In the genomic region with DNA sequence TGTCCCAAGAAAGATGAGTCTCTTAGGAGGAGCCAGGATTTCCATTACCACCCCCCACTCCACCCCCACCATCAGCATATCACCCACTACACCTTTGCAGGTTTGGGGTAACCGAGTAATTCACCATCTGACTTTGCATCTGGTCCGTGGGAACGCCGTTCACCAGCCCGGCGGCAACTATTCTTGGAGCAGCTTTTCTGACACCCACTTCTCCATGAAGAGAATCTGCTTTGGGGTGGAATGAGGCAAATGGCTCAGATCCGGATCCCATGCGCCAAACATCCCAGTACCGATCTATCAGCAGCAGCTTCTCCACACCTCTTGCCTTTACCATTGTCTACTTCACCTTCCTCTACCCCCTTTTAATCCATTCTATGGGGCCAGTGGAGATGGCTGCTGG, we compare ENCODE assay signal across 16 mouse cellular contexts. TPM values are rescaled to one million over a fixed set of nuclear protein-coding genes. Genes with fewer than 3 reads are reported as not detected.
DNase-seq lines count a peak whose midpoint lies in the region; ATAC-seq and TF ChIP-seq lines count a peak whose summit lies in the region.
"Had no signal": no experiment of that assay in that cellular context is flagged by ENCODE, and none has a peak within 500 bp of the region (broad histone marks: within the 10 kb centered on the region; RNA-seq: fewer than 3 reads in every experiment).

No protein-coding gene starts in this region.

- H3K9ac ChIP-seq in stomach, postnatal 0 days (ENCODE audit: low read length), result no peak overlapping the region
- H3K9ac ChIP-seq in hindbrain, embryonic 12.5 days, result no peak overlapping the region
- H3K9ac ChIP-seq: embryonic facial prominence, embryonic 15.5 days; forebrain, embryonic 15.5 days; hindbrain, embryonic 13.5 days; liver, embryonic 13.5 days; midbrain, embryonic 15.5 days had no signal

- no peaks in the 10 kb centered on the region for H3K9me3 ChIP-seq in stomach, postnatal 0 days (ENCODE audit: control insufficient read depth, low read length)
- H3K9me3 ChIP-seq in hindbrain, embryonic 12.5 days (replicated peaks), result no peaks in the 10 kb centered on the region
- H3K9me3 ChIP-seq: embryonic facial prominence, embryonic 15.5 days; forebrain, embryonic 15.5 days; hindbrain, embryonic 13.5 days; liver, embryonic 13.5 days; midbrain, embryonic 15.5 days had no signal

- no peaks in the 10 kb centered on the region for H3K36me3 ChIP-seq in stomach, postnatal 0 days (ENCODE audit: control insufficient read depth, insufficient read depth, low read length)
- H3K36me3 ChIP-seq in hindbrain, embryonic 12.5 days, result no peaks in the 10 kb centered on the region
- H3K36me3 ChIP-seq: embryonic facial prominence, embryonic 15.5 days; forebrain, embryonic 15.5 days; hindbrain, embryonic 13.5 days; liver, embryonic 13.5 days; midbrain, embryonic 15.5 days had no signal

- DNase-seq in brain, adult 2 months (ENCODE audit: low read depth, low spot score), result peak; percentile 90
- DNase-seq in frontal cortex, postnatal 25 days (ENCODE audit: low spot score in 2 of 2), result peak; percentile 17 to 39
- DNase-seq in layer of hippocampus, postnatal 25 days (ENCODE audit: extremely low spot score in 1 of 2, low spot score in 1 of 2), result peak; percentile 24 to 31
- DNase-seq in right cerebral cortex, postnatal 10 days (ENCODE audit: low spot score in 2 of 2), result peak; percentile 48 to 69
- DNase-seq in kidney, adult 11 months, result no peak
- no peak for DNase-seq in stomach, postnatal 0 days (ENCODE audit: low spot score)
- DNase-seq: cerebellum, adult 18-20 months; kidney, adult 2 months; liver, embryonic 13.5 days; lung, postnatal 36 days; thymus, adult 18-20 months had no signal

- H3K4me1 ChIP-seq in stomach, postnatal 0 days (replicated peaks; ENCODE audit: control insufficient read depth, insufficient read depth), result no peaks in the 10 kb centered on the region
- H3K4me1 ChIP-seq in hindbrain, embryonic 12.5 days, result 0 out of 2 replicates have a peak, but pooled peaks cover 3% of the 10 kb centered on the region
- H3K4me1 ChIP-seq: embryonic facial prominence, embryonic 15.5 days; midbrain, embryonic 15.5 days had no signal

- no peak for TF ChIP-seq EP300 in stomach, postnatal 0 days (optimal IDR thresholded peaks at IDR 0.05)

- WGBS in stomach, postnatal 0 days, result 91% methylated on average over 9 of the region's 9 CpGs
- 92% methylated on average over 9 of the region's 9 CpGs for WGBS in hindbrain, embryonic 12.5 days

- no peak overlapping the region for H3K4me2 ChIP-seq in stomach, postnatal 0 days (replicated peaks; ENCODE audit: low read depth)
- H3K4me2 ChIP-seq in hindbrain, embryonic 12.5 days (replicated peaks), result no peak overlapping the region
- H3K4me2 ChIP-seq: embryonic facial prominence, embryonic 15.5 days; forebrain, embryonic 15.5 days; hindbrain, embryonic 13.5 days; liver, embryonic 13.5 days; midbrain, embryonic 15.5 days had no signal

- no peak for ATAC-seq in stomach, postnatal 0 days (ENCODE audit: low FRiP score, low TSS enrichment)
- no peak for ATAC-seq in hindbrain, embryonic 12.5 days (ENCODE audit: low FRiP score)
- ATAC-seq: forebrain, embryonic 15.5 days; midbrain, embryonic 15.5 days had no signal

- no peak overlapping the region for H3K4me3 ChIP-seq in stomach, postnatal 0 days (ENCODE audit: low read depth, low read length)
- H3K4me3 ChIP-seq in hindbrain, embryonic 12.5 days, result no peak overlapping the region
- H3K4me3 ChIP-seq: embryonic facial prominence, embryonic 15.5 days; forebrain, embryonic 15.5 days; hindbrain, embryonic 13.5 days; liver, embryonic 13.5 days; midbrain, embryonic 15.5 days had no signal

- no peaks in the 10 kb centered on the region for H3K27me3 ChIP-seq in stomach, postnatal 0 days (ENCODE audit: control insufficient read depth, insufficient read depth, low read length)
- H3K27me3 ChIP-seq in hindbrain, embryonic 12.5 days, result no peaks in the 10 kb centered on the region; the same call in 1 of the 2 replicates
- H3K27me3 ChIP-seq: forebrain, embryonic 15.5 days; liver, embryonic 13.5 days had no signal

- no peak for TF ChIP-seq CTCF in stomach, postnatal 0 days (IDR thresholded peaks at IDR 0.05; ENCODE audit: low read depth)

- no peak overlapping the region for H3K27ac ChIP-seq in stomach, postnatal 0 days (replicated peaks)
- no peak overlapping the region for H3K27ac ChIP-seq in hindbrain, embryonic 12.5 days
- H3K27ac ChIP-seq: embryonic facial prominence, embryonic 15.5 days; forebrain, embryonic 15.5 days; hindbrain, embryonic 13.5 days; liver, embryonic 13.5 days; midbrain, embryonic 15.5 days had no signal

RNA-seq across cellular contexts. Expression of a gene that starts 12.7 kb away (rescaled TPM):
- 1 to 10 TPM; 3.0 to 3.9 TPM for total RNA-seq in layer of hippocampus, postnatal 25 days (2021)
- 1.7 and 1.9 TPM in 2 replicates for polyA plus RNA-seq in stomach, postnatal 0 days (2015; fragmentation: Nextera tagmentation; extraction: Ambion mirVana)
- 3.9 and 4.1 TPM in 2 replicates for polyA plus RNA-seq in hindbrain, embryonic 12.5 days (2016; fragmentation: Nextera tagmentation; extraction: Ambion mirVana)

RNA-seq across cellular contexts. Expression of a gene that starts 39.2 kb away (rescaled TPM):
- total RNA-seq in layer of hippocampus, postnatal 25 days (2021), result 100 to 1,000 TPM; 155 to 160 TPM
- 0.31 and 0.39 TPM in 2 replicates for polyA plus RNA-seq in stomach, postnatal 0 days (2015; fragmentation: Nextera tagmentation; extraction: Ambion mirVana)
- 1.8 and 2.0 TPM in 2 replicates for polyA plus RNA-seq in hindbrain, embryonic 12.5 days (2016; fragmentation: Nextera tagmentation; extraction: Ambion mirVana)

Comparison
In these comparisons a context has a peak if more than half of its experiments do, and no peak if none do; other contexts are left out.
1. DNase-seq: peak in brain, adult 2 months (single experiment), frontal cortex, postnatal 25 days (2 of 2), layer of hippocampus, postnatal 25 days (2 of 2) and right cerebral cortex, postnatal 10 days (2 of 2); none in kidney, adult 11 months (single experiment) and stomach, postnatal 0 days (single experiment).